Comparison of ENCODE assay signal across 11 mouse cellular contexts in genomic region chr2:154576876-154577743, GRCm38 (mm10). TPM values are rescaled to one million over a fixed set of nuclear protein-coding genes. Genes with fewer than 3 reads are reported as not detected.
DNase-seq lines count a peak whose midpoint lies in the region; ATAC-seq and TF ChIP-seq lines count a peak whose summit lies in the region.
"Had no signal": no experiment of that assay in that cellular context is flagged by ENCODE, and none has a peak within 500 bp of the region (broad histone marks: within the 10 kb centered on the region; RNA-seq: fewer than 3 reads in every experiment).

No protein-coding gene starts in this region.

- H3K36me3 ChIP-seq in ES-E14 (ENCODE audit: control insufficient read depth, insufficient read depth, low read length, poor library complexity, severe bottlenecking), result no peaks in the 10 kb centered on the region
- H3K36me3 ChIP-seq in hindbrain, embryonic 13.5 days, result no peaks in the 10 kb centered on the region
- H3K36me3 ChIP-seq in neural tube, embryonic 14.5 days (ENCODE audit: control insufficient read depth, insufficient read depth, low read length), result no peaks in the 10 kb centered on the region
- no peaks in the 10 kb centered on the region for H3K36me3 ChIP-seq in stomach, postnatal 0 days (ENCODE audit: control insufficient read depth, insufficient read depth, low read length)

- WGBS in hindbrain, embryonic 13.5 days, result 20% methylated on average over 12 of the region's 12 CpGs
- 23% methylated on average over 12 of the region's 12 CpGs for WGBS in neural tube, embryonic 14.5 days
- WGBS in stomach, postnatal 0 days, result 59% methylated on average over 12 of the region's 12 CpGs

- no peaks in the 10 kb centered on the region for H3K27me3 ChIP-seq in hindbrain, embryonic 13.5 days
- no peaks in the 10 kb centered on the region for H3K27me3 ChIP-seq in neural tube, embryonic 14.5 days (ENCODE audit: control insufficient read depth, insufficient read depth, low read length)
- no peaks in the 10 kb centered on the region for H3K27me3 ChIP-seq in stomach, postnatal 0 days (ENCODE audit: control insufficient read depth, insufficient read depth, low read length)

- peaks cover 4 to 17% of the 10 kb centered on the region in 2 experiments; a peak in 2 of 4 replicates for H3K4me1 ChIP-seq in ES-E14 (ENCODE audit: control insufficient read depth in 2 of 2, insufficient read depth in 2 of 2, low read length in 2 of 2, poor library complexity in 1 of 2)
- H3K4me1 ChIP-seq in hindbrain, embryonic 13.5 days (replicated peaks), result peaks cover 21% of the 10 kb centered on the region
- H3K4me1 ChIP-seq in neural tube, embryonic 14.5 days (ENCODE audit: control insufficient read depth, insufficient read depth, low read length), result 0 out of 2 replicates have a peak, but pooled peaks cover 7% of the 10 kb centered on the region
- no peaks in the 10 kb centered on the region for H3K4me1 ChIP-seq in stomach, postnatal 0 days (replicated peaks; ENCODE audit: control insufficient read depth, insufficient read depth)

- in situ Hi-C loops in ES-E14 (cut with MboI; ENCODE audit: low sequenced_read_pairs in 2 of 2, unreplicated experiment in 2 of 2), result no loop called here

- no peak for TF ChIP-seq CTCF in stomach, postnatal 0 days (IDR thresholded peaks at IDR 0.05; ENCODE audit: low read depth)

- peak; percentile 49; the same call in 1 of the 2 replicates for ATAC-seq in hindbrain, embryonic 13.5 days (ENCODE audit: low FRiP score)
- peak; percentile 63; the same call in 1 of the 2 replicates for ATAC-seq in neural tube, embryonic 14.5 days (ENCODE audit: low read depth)
- ATAC-seq in stomach, postnatal 0 days (ENCODE audit: low FRiP score, low TSS enrichment), result no peak

- peak overlapping the region; percentile 12; the same call in 1 of the 2 replicates for H3K9ac ChIP-seq in ES-E14 (ENCODE audit: insufficient read depth, low read depth, low read length, poor library complexity, severe bottlenecking)
- peak overlapping the region; percentile 39 for H3K9ac ChIP-seq in hindbrain, embryonic 13.5 days
- H3K9ac ChIP-seq in neural tube, embryonic 14.5 days (replicated peaks; ENCODE audit: low read depth, low read length), result no peak overlapping the region
- H3K9ac ChIP-seq in stomach, postnatal 0 days (ENCODE audit: low read length), result no peak overlapping the region
- H3K9ac ChIP-seq: lung, embryonic 14.5 days had no signal

- H3K4me2 ChIP-seq in hindbrain, embryonic 13.5 days, result no peak overlapping the region
- no peak overlapping the region for H3K4me2 ChIP-seq in neural tube, embryonic 14.5 days (ENCODE audit: low read depth, low read length)
- H3K4me2 ChIP-seq in stomach, postnatal 0 days (replicated peaks; ENCODE audit: low read depth), result no peak overlapping the region
- H3K4me2 ChIP-seq: lung, embryonic 14.5 days had no signal

- peak overlapping the region in 1 of 2 experiments; percentile 5; a peak in 1 of 4 replicates for H3K4me3 ChIP-seq in ES-E14 (ENCODE audit: insufficient read depth in 1 of 2, low read depth in 1 of 2, low read length in 2 of 2, poor library complexity in 1 of 2, severe bottlenecking in 1 of 2)
- H3K4me3 ChIP-seq in hindbrain, embryonic 13.5 days, result no peak overlapping the region
- H3K4me3 ChIP-seq in neural tube, embryonic 14.5 days (ENCODE audit: low read depth, low read length), result no peak overlapping the region
- H3K4me3 ChIP-seq in stomach, postnatal 0 days (ENCODE audit: low read depth, low read length), result no peak overlapping the region

- DNase-seq in ES-E14 (ENCODE audit: low read depth, low spot score), result no peak
- peak; percentile 71 for DNase-seq in embryo, embryonic 10 days (ENCODE audit: low spot score)
- no peak for DNase-seq in urinary bladder, adult 18-20 months (ENCODE audit: low spot score in 2 of 2)
- DNase-seq in adrenal gland, postnatal 25 days, result no peak
- no peak for DNase-seq in stomach, postnatal 0 days (ENCODE audit: low spot score)
- DNase-seq: gastrocnemius, postnatal 25 days; kidney, adult 9 months; lung, embryonic 14.5 days had no signal

- H3K27ac ChIP-seq in ES-E14 (ENCODE audit: insufficient read depth, low read depth, low read length, poor library complexity, severe bottlenecking), result peak overlapping the region; percentile 57
- peak overlapping the region; percentile 77 for H3K27ac ChIP-seq in hindbrain, embryonic 13.5 days
- peak overlapping the region; percentile 44; the same call in 1 of the 2 replicates for H3K27ac ChIP-seq in neural tube, embryonic 14.5 days (ENCODE audit: low read depth, low read length)
- H3K27ac ChIP-seq in stomach, postnatal 0 days (replicated peaks), result no peak overlapping the region

- no peaks in the 10 kb centered on the region for H3K9me3 ChIP-seq in ES-E14 (ENCODE audit: control insufficient read depth, insufficient read depth, low read depth, low read length)
- no peaks in the 10 kb centered on the region for H3K9me3 ChIP-seq in hindbrain, embryonic 13.5 days
- no peaks in the 10 kb centered on the region for H3K9me3 ChIP-seq in neural tube, embryonic 14.5 days (ENCODE audit: control insufficient read depth, low read length)
- H3K9me3 ChIP-seq in stomach, postnatal 0 days (ENCODE audit: control insufficient read depth, low read length), result no peaks in the 10 kb centered on the region

- TF ChIP-seq EP300 in stomach, postnatal 0 days (optimal IDR thresholded peaks at IDR 0.05), result no peak

TF ChIP-seq in ES-E14, 5 proteins besides CTCF, POLR2A, EP300 and RAD21:
- TF ChIP-seq ZNF384 (IDR thresholded peaks at IDR 0.05; ENCODE audit: low read depth, low read length) (no peak), ZC3H11A (IDR thresholded peaks at IDR 0.05; ENCODE audit: borderline replicate concordance, low read depth, low read length) (no peak), HCFC1 (IDR thresholded peaks at IDR 0.05; ENCODE audit: borderline replicate concordance, insufficient read depth, low read length) (no peak), MAFK (IDR thresholded peaks at IDR 0.05; ENCODE audit: insufficient read depth, low read depth, low read length) (no peak), CHD2 (IDR thresholded peaks at IDR 0.05; ENCODE audit: low read depth, low read length) (no peak)

RNA-seq across cellular contexts. Expression of gene E2f1, which starts 7.4 kb away (rescaled TPM):
- total RNA-seq in ES-E14 (2012; rRNA removed), result 13.8 and 16.9 TPM in 2 replicates
- 8.9 and 9.1 TPM in 2 replicates for polyA plus RNA-seq in hindbrain, embryonic 13.5 days (2015; fragmentation: Nextera tagmentation; extraction: Ambion mirVana)
- polyA plus RNA-seq in neural tube, embryonic 14.5 days (2014; fragmentation: Nextera tagmentation; extraction: Ambion mirVana), result 0.92 and 1.8 TPM in 2 replicates
- 11.2 and 13.2 TPM in 2 replicates for total RNA-seq in adrenal gland, postnatal 25 days (2021)
- 5.7 and 6.1 TPM in 2 replicates for polyA plus RNA-seq in stomach, postnatal 0 days (2015; fragmentation: Nextera tagmentation; extraction: Ambion mirVana)

RNA-seq across cellular contexts. Expression of gene Necab3, which starts 18.4 kb away (rescaled TPM):
- total RNA-seq in ES-E14 (2012; rRNA removed), result 5.8 and 9.5 TPM in 2 replicates
- 14.8 and 15.6 TPM in 2 replicates for polyA plus RNA-seq in hindbrain, embryonic 13.5 days (2015; fragmentation: Nextera tagmentation; extraction: Ambion mirVana)
- polyA plus RNA-seq in neural tube, embryonic 14.5 days (2014; fragmentation: Nextera tagmentation; extraction: Ambion mirVana), result 11.5 and 16.8 TPM in 2 replicates
- total RNA-seq in adrenal gland, postnatal 25 days (2021), result 2.0 and 2.1 TPM in 2 replicates
- 0.50 and 0.70 TPM in 2 replicates for polyA plus RNA-seq in stomach, postnatal 0 days (2015; fragmentation: Nextera tagmentation; extraction: Ambion mirVana)

RNA-seq across cellular contexts. Expression of gene Actl10, which starts 25.5 kb away (rescaled TPM):
- total RNA-seq in ES-E14 (2012; rRNA removed), result 0.45 and 1.2 TPM in 2 replicates
- 0.43 and 0.55 TPM in 2 replicates for polyA plus RNA-seq in hindbrain, embryonic 13.5 days (2015; fragmentation: Nextera tagmentation; extraction: Ambion mirVana)
- polyA plus RNA-seq in neural tube, embryonic 14.5 days (2014; fragmentation: Nextera tagmentation; extraction: Ambion mirVana), result 0.30 and 0.62 TPM in 2 replicates
- total RNA-seq in adrenal gland, postnatal 25 days (2021), result 0.21 TPM in 1 of 2 replicates, not detected in the other
- not detected in 2 replicates for polyA plus RNA-seq in stomach, postnatal 0 days (2015; fragmentation: Nextera tagmentation; extraction: Ambion mirVana)
- total RNA-seq: gastrocnemius, postnatal 25 days had no signal
- polyA plus RNA-seq: cortical plate, adult 2 months had no signal

RNA-seq across cellular contexts. Expression of gene Pxmp4, which starts 26.4 kb away (rescaled TPM):
- 8.6 and 10.5 TPM in 2 replicates for total RNA-seq in ES-E14 (2012; rRNA removed)
- polyA plus RNA-seq in hindbrain, embryonic 13.5 days (2015; fragmentation: Nextera tagmentation; extraction: Ambion mirVana), result 14.2 and 16.8 TPM in 2 replicates
- polyA plus RNA-seq in neural tube, embryonic 14.5 days (2014; fragmentation: Nextera tagmentation; extraction: Ambion mirVana), result 16.0 and 17.5 TPM in 2 replicates
- 32.7 and 34.3 TPM in 2 replicates for total RNA-seq in adrenal gland, postnatal 25 days (2021)
- 49.7 and 52.8 TPM in 2 replicates for polyA plus RNA-seq in stomach, postnatal 0 days (2015; fragmentation: Nextera tagmentation; extraction: Ambion mirVana)

RNA-seq across cellular contexts. Expression of gene 1700003F12Rik, which starts 30.2 kb away (rescaled TPM):
- 1.7 and 1.9 TPM in 2 replicates for total RNA-seq in ES-E14 (2012; rRNA removed)
- 1.5 and 1.7 TPM in 2 replicates for polyA plus RNA-seq in hindbrain, embryonic 13.5 days (2015; fragmentation: Nextera tagmentation; extraction: Ambion mirVana)
- 1.6 and 1.9 TPM in 2 replicates for polyA plus RNA-seq in neural tube, embryonic 14.5 days (2014; fragmentation: Nextera tagmentation; extraction: Ambion mirVana)
- total RNA-seq in adrenal gland, postnatal 25 days (2021), result not detected in 2 replicates
- 0.87 and 0.89 TPM in 2 replicates for polyA plus RNA-seq in stomach, postnatal 0 days (2015; fragmentation: Nextera tagmentation; extraction: Ambion mirVana)
- total RNA-seq: gastrocnemius, postnatal 25 days had no signal

Comparison
In these comparisons a context has a peak if more than half of its experiments do, and no peak if none do; other contexts are left out.
1. H3K9ac ChIP-seq: peak in ES-E14 (single experiment) and hindbrain, embryonic 13.5 days (single experiment); none in neural tube, embryonic 14.5 days (single experiment) and stomach, postnatal 0 days (single experiment).